Mouse (Mus musculus) retina, embryonic 14.5 days (tissue): Measurements from ENCODE around the gene Ciart.
"Not testable (repeated sequence)": the region's sequence is repeated elsewhere in the genome, so short reads cannot be mapped to it uniquely, and the experiment has no call there.

Experiments
- DNase-seq: peaks from one replicate; pipeline ENCODE4 v3.0.0-alpha.2; 2015; ENCODE audit warnings: low spot score

The Ciart gene

GRCm38 (mm10) chr3:95901616-95902372 lies 19.7 kb upstream of the Ciart start:
- DNase-seq = no peak

- DNase-seq = no peak
Measured at GRCm38 (mm10) chr3:95899800-95900524, 17.9 kb upstream of the Ciart start.

- not testable (repeated sequence) for DNase-seq
Measured at GRCm38 (mm10) chr3:95895501-95895900, 13.4 kb upstream of the Ciart start.

- no peak for DNase-seq
Measured at GRCm38 (mm10) chr3:95894317-95895160, 12.5 kb upstream of the Ciart start.

- DNase-seq = peak; percentile 97
Measured at GRCm38 (mm10) chr3:95893606-95894316, 11.7 kb upstream of the Ciart start, which contains the start of gene Aph1a. Gene Aph1a, plus strand, starts transcription at chr3:95893969.

GRCm38 (mm10) chr3:95893126-95893525 lies 11.1 kb upstream of the Ciart start:
- no peak for DNase-seq

GRCm38 (mm10) chr3:95892066-95893052 lies 10.3 kb upstream of the Ciart start:
- DNase-seq = no peak

- DNase-seq = no peak
Measured at GRCm38 (mm10) chr3:95891211-95892065, 9.4 kb upstream of the Ciart start, which contains the start of gene BC028528. Gene BC028528, minus strand, starts transcription at chr3:95892005.

GRCm38 (mm10) chr3:95889664-95890063 lies 7.6 kb upstream of the Ciart start:
- DNase-seq = no peak

- DNase-seq = no peak
Measured at GRCm38 (mm10) chr3:95887596-95887995, 5.5 kb upstream of the Ciart start.

GRCm38 (mm10) chr3:95884400-95884799 lies 2.3 kb upstream of the Ciart start:
- DNase-seq = no peak

- peak; percentile 83 for DNase-seq
Measured at GRCm38 (mm10) chr3:95882816-95883425, 870 bp upstream of the Ciart start.

- no peak for DNase-seq
Measured at GRCm38 (mm10) chr3:95879063-95879462, 3.0 kb downstream of the Ciart start.

GRCm38 (mm10) chr3:95872048-95872447 lies 10.0 kb downstream of the Ciart start:
- DNase-seq = no peak

GRCm38 (mm10) chr3:95871392-95871867 lies 10.6 kb downstream of the Ciart start, which contains the start of gene Mrps21:
Gene Mrps21, minus strand, starts transcription at chr3:95871519.
- DNase-seq = peak; percentile 85

GRCm38 (mm10) chr3:95870976-95871375 lies 11.1 kb downstream of the Ciart start:
- no peak for DNase-seq

- no peak for DNase-seq
Measured at GRCm38 (mm10) chr3:95867408-95867807, 14.6 kb downstream of the Ciart start.

GRCm38 (mm10) chr3:95866071-95866470 lies 16.0 kb downstream of the Ciart start:
- DNase-seq = no peak

GRCm38 (mm10) chr3:95865571-95865970 lies 16.5 kb downstream of the Ciart start:
- no peak for DNase-seq
